Mouse (Mus musculus) cortical plate, adult 2 months (tissue): ENCODE measurements around the gene Hcfc1r1. TPM values are rescaled to one million over a fixed set of nuclear protein-coding genes. Genes with fewer than 3 reads are reported as not detected.

Experiments used
- H3K27ac ChIP-seq: fragments of 200-500 bp; 2 replicates; pipeline ENCODE4 v1.5.1; 2012; ENCODE audit warnings: low read length, control low read depth, inconsistent platforms; ENCODE audit not compliant: insufficient read depth
- H3K4me1 ChIP-seq: fragments of 200-500 bp; 2 replicates; pipeline ENCODE4 v1.6.1; 2011; ENCODE audit warnings: low read length; ENCODE audit not compliant: control insufficient read depth, insufficient read depth
- H3K4me3 ChIP-seq: fragments of 200-500 bp; 2 replicates; pipeline ENCODE4 v1.5.1; 2011; ENCODE audit warnings: mild to moderate bottlenecking, low read length, control low read depth; ENCODE audit not compliant: insufficient read depth
- CTCF ChIP-seq: fragments of 200-500 bp; IDR thresholded peaks from 2 replicates; pipeline ENCODE4 v1.5.1; 2011; ENCODE audit warnings: mild to moderate bottlenecking, control low read depth, low read length; ENCODE audit not compliant: insufficient read depth; ENCODE audit errors: extremely low read depth
- POLR2A ChIP-seq: fragments of 200-500 bp; IDR thresholded peaks from 2 replicates; pipeline ENCODE4 v1.6.1; 2011; ENCODE audit warnings: mild to moderate bottlenecking, low read length, control low read depth; ENCODE audit not compliant: insufficient read depth; ENCODE audit errors: extremely low read depth
- polyA plus RNA-seq: library from polyadenylated mRNA; depleted of rRNA; stranded (reverse); fragments of >200 nt; gene quantifications from 2 replicates; pipeline ENCODE4 v1.2.3, GENCODE M21; 2012; rRNA removed

Hcfc1r1 gene
- polyA plus RNA-seq, 1 experiment, result 139 TPM

DNA sequence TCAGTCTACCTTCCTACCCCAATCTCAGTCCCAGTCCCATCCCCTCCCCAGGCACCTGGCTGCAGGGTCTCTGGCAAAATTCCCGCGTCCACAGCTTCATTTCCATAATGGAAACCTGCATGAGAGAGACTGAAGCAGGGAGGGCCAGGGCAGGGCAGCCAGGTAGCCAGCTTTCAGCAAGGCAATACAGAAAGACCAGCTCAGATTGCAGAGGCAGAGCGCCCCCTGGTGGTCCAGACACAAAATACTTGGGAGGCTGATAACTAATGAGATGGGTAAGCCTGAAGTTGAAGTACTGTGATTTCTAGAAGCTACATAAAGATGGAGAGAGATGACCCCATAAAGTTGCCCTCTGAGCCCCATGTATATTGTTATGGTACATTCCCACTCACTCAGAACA lies 32.8 kb downstream of the Hcfc1r1 start:
- H3K4me1 ChIP-seq, result no peaks in the 10 kb centered on the region
- no peak for TF ChIP-seq POLR2A
- TF ChIP-seq CTCF, result peak; percentile 89
- H3K27ac ChIP-seq, result no peak overlapping the region
- no peak overlapping the region for H3K4me3 ChIP-seq

DNA sequence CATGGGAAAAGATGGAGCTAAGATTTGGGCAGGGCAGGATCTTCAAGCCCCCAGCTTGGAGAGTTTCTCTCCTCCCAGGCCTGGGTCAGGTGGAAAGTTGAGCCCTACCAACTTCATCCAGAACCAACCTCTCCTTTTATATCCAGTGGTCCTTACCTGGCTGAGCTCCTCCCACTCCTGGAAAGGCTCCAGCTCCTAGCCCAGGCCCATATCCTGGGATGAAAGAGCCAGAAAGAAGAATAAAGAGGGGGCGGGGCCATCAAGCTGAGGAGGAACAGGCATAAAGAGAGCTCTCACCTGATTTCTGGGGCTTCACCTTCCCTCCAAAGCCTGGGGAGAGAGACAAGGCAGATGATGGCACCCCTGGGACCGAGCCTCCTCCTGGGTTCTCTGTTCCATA lies 43.6 kb downstream of the Hcfc1r1 start:
- Histone ChIP-seq H3K27ac (no peak overlapping the region), H3K4me1 (no peaks in the 10 kb centered on the region), H3K4me3 (no peak overlapping the region)
- TF ChIP-seq CTCF, result no peak
- no peak for TF ChIP-seq POLR2A

DNA sequence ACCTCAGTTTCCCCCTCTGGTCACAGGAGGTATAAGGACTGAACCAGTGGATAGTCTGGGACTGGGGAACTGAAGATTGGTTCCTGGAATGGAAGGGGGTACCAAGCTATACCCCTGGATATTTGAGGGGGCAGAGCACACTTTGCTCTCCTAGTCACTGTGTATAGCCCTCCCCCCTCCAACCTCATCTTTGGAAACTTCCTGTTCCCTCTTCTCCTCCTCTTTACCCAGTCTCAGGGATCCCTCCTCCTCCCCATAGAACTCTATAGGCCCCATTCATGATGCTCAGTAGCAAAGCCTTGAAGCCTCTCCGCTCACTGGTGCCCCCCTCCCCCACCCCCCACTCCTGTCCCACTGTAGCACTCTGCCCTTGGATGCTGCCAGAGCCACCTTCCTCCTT lies 46.1 kb downstream of the Hcfc1r1 start:
- Histone ChIP-seq H3K27ac (no peak overlapping the region), H3K4me1 (no peaks in the 10 kb centered on the region), H3K4me3 (no peak overlapping the region)
- TF ChIP-seq CTCF (no peak), POLR2A (no peak)

DNA sequence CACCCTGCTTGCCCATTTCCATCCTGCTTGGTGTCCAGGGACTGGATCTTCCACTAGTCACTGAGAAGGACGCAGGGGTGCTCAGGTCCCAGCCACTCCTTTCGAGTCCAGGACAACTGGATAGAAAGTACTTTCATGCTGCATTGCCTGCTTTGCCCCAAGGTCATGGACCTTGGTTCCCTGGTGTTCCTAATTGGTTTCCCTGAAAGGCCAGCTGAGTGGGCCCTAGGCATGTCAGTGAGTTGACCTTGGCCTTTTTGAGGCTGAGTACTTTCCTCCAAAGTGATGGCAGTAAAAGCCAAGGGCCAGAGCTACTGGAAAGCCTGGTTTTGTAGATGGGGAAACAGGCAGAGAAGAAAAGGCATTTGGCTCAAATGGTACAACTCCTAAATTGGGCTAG lies 48.5 kb downstream of the Hcfc1r1 start:
- Histone ChIP-seq H3K4me3 (no peak overlapping the region), H3K4me1 (peaks cover 2% of the 10 kb centered on the region; the same call in 1 of the 2 replicates), H3K27ac (no peak overlapping the region)
- no peak for TF ChIP-seq CTCF
- TF ChIP-seq POLR2A, result no peak

DNA sequence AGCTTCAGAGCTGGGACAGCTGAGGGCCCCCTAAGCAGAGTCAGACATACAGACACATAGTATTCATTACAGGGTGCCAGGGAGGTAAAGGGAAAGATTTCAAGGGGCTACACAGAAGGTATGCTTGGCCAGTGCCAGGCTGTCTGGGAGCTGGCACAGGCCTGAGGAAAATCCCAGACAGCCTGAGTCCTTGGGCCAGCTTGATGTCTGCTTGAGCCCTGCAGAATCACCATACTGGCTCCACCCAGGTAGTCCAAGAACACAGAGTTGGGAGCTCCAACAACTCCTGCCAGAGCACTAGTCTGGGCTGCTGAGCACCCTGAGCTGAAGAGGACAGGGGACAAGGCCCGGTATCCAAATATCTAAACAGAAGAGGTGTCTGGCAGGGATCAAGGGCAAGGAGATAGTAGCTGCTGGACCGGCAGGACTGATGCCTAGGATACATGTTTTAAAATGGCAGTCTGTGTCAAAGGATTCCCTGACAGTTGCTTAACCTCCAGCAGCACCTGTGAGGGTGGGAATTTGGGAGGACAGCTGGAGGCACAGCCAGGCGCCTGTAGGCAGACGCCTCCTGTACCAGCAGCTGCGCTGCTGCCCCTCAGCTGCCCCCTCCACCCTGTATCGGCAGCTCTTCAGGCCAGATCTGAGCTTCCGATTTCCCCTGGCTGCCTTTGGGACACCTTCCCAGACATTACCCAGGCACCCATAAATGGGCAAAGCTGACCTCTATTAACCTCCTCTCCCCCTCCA lies 49.2 kb downstream of the Hcfc1r1 start, which contains the start of gene 1520401A03Rik:
TSS of gene 1520401A03Rik (minus strand) at position 408 of the 750 bp plus-strand sequence.
- Histone ChIP-seq H3K27ac (no peak within 1 kb of the TSS), H3K4me1 (peaks cover 2% of the 10 kb centered on the region; the same call in 1 of the 2 replicates), H3K4me3 (no peak within 1 kb of the TSS)
- TF ChIP-seq POLR2A, result no peak

Other genes with a start within 250 kb of the Hcfc1r1 start
- not detected in 2 replicates for gene Vmn2r117, start 193.9 kb upstream of the Hcfc1r1 start, polyA plus RNA-seq
- 7.9 and 8.7 TPM in 2 replicates for gene Zfp213, start 109.4 kb upstream of the Hcfc1r1 start, polyA plus RNA-seq
- gene Zfp13, start 74.1 kb upstream of the Hcfc1r1 start, polyA plus RNA-seq, result 27.2 and 28.5 TPM in 2 replicates
- gene Zscan10, start 72.7 kb upstream of the Hcfc1r1 start, polyA plus RNA-seq, result 0.13 TPM in 1 of 2 replicates, not detected in the other
- gene Mmp25, start 28.3 kb upstream of the Hcfc1r1 start, polyA plus RNA-seq, result 0.23 and 0.28 TPM in 2 replicates
- gene Bicdl2, start 13.1 kb upstream of the Hcfc1r1 start, polyA plus RNA-seq, result 0.10 TPM in 1 of 2 replicates, not detected in the other
- gene Thoc6, start 286 bp downstream of the Hcfc1r1 start, polyA plus RNA-seq, result 8.5 and 8.8 TPM in 2 replicates
- gene Tnfrsf12a, start 3.9 kb downstream of the Hcfc1r1 start, polyA plus RNA-seq, result 2.7 and 4.2 TPM in 2 replicates
- 0.09 TPM in 1 of 2 replicates, not detected in the other for gene Cldn6, start 5.7 kb downstream of the Hcfc1r1 start, polyA plus RNA-seq
- 0.13 and 0.21 TPM in 2 replicates for gene Cldn9, start 10.4 kb downstream of the Hcfc1r1 start, polyA plus RNA-seq
- 0.21 TPM in 2 replicates for gene 1520401A03Rik, start 49.2 kb downstream of the Hcfc1r1 start, polyA plus RNA-seq
- gene Pkmyt1, start 52.7 kb downstream of the Hcfc1r1 start, polyA plus RNA-seq, result 10.3 and 10.6 TPM in 2 replicates
- gene Paqr4, start 67.3 kb downstream of the Hcfc1r1 start, polyA plus RNA-seq, result 61.8 and 65.7 TPM in 2 replicates
- 0.85 and 0.96 TPM in 2 replicates for gene Kremen2, start 72.2 kb downstream of the Hcfc1r1 start, polyA plus RNA-seq
- gene Flywch1, start 98.0 kb downstream of the Hcfc1r1 start, polyA plus RNA-seq, result 257 and 259 TPM in 2 replicates
- 27.2 and 28.8 TPM in 2 replicates for gene Flywch2, start 112.5 kb downstream of the Hcfc1r1 start, polyA plus RNA-seq
- 640 and 696 TPM in 2 replicates for gene Srrm2, start 116.9 kb downstream of the Hcfc1r1 start, polyA plus RNA-seq
- 547 and 628 TPM in 2 replicates for gene Elob, start 155.5 kb downstream of the Hcfc1r1 start, polyA plus RNA-seq
- gene Prss33, start 162.5 kb downstream of the Hcfc1r1 start, polyA plus RNA-seq, result not detected in 2 replicates
- gene Prss32, start 170.3 kb downstream of the Hcfc1r1 start, polyA plus RNA-seq, result not detected in 2 replicates
- 0.23 and 0.29 TPM in 2 replicates for gene Prss41, start 170.6 kb downstream of the Hcfc1r1 start, polyA plus RNA-seq
- not detected in 2 replicates for gene Prss21, start 194.5 kb downstream of the Hcfc1r1 start, polyA plus RNA-seq
- not detected in 2 replicates for gene Dcpp1, start 207.3 kb downstream of the Hcfc1r1 start, polyA plus RNA-seq
- gene Dcpp2, start 207.3 kb downstream of the Hcfc1r1 start, polyA plus RNA-seq, result not detected in 2 replicates
- gene Dcpp3, start 243.9 kb downstream of the Hcfc1r1 start, polyA plus RNA-seq, result not detected in 2 replicates